Mouse (Mus musculus) thymus, adult 18-20 months (tissue): ENCODE measurements around the gene Olfr11.

Experiments
- DNase-seq, 2 experiments: peaks; one replicate each; pipeline ENCODE4 v3.0.0; 2022; ENCODE audit warnings: mixed read lengths in 2 of 2

The Olfr11 gene

DNA sequence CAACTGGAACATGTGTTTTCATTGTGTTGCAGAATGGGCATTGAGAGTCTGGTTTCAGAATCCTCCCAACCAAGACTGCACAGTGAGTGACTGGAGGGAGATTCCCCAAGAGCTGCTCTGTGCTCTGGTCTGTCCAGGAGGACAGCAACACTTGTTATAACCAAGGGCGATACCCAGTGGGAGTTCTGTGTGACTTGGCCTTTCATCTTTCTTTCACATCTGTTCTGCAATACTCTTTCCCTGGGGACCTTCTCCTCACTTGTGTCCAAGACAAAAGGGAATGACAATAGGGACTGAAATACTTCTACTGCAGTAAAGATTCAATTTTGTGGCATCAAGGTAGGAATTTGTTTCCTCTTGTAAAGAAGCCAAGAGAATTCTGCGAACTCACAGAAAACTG is at the start of gene Olfr11:
TSS of gene Olfr11 (minus strand) at position 101 of the 400 bp plus-strand sequence.
- DNase-seq: no peak

DNA sequence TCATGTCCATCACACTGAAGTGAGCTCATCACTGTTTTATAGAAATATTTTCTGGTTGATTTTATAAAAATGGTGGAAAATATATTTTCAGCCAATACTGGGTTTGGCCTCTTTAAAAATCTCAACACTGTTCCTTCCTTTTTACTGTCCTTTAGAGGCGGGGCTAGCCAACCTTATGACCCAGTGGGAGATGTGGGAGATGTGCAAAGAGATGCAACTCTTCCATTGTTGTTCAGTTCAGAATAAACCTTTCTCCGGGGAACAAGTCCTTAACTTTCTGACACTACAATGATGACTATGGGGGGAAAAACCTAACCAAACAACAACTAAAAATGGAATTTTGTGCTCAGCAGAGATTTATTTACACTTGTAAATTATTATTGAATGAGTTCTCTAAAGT is 35.0 kb upstream of the Olfr11 start, which contains the start of gene Olfr1360:
TSS of gene Olfr1360 (minus strand) at position 101 of the 400 bp plus-strand sequence.
- DNase-seq: no peak

DNA sequence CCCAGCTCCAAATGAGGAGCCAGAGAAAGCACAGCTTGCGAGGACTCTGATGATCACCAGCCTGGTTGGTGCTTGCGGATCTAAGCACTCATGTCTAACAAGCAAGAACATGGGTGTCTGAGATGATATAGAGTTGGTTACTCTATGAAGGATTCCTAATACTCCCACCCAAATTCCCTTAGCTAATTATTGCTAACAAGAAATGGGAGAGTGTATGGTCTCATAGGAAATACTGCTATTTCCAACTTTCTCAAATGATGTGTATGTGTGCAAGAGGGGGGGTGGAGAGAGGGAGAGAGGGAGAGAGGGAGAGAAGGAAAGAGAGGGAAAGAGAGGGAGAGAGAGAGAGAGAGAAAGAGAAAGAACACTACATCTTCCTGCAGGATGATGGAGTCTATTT is 21.0 kb upstream of the Olfr11 start, which contains the start of gene Olfr1361:
TSS of gene Olfr1361 (minus strand) at position 101 of the 400 bp plus-strand sequence.
- DNase-seq: no peak

DNA sequence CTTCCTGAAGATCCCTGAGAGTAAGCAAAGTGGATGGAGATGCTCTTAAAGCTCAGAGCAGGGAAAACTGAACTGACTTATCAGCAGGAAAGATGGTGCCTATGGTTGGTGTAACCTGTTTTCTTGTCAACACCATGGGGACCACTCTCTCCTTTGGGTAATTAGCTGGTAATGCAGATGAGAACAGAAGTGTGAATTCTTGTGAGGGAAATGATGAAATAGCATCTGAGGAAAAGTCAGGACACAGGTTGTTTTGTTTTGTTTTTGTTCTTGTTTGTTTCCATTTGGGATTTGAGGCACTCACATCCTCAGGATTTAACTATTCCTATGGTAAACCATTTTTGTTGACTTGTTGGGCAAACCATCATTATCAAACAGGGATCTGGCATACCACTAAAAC is 28.4 kb downstream of the Olfr11 start, which contains the start of gene Olfr1362:
TSS of gene Olfr1362 (minus strand) at position 101 of the 400 bp plus-strand sequence.
- no peak for DNase-seq

DNA sequence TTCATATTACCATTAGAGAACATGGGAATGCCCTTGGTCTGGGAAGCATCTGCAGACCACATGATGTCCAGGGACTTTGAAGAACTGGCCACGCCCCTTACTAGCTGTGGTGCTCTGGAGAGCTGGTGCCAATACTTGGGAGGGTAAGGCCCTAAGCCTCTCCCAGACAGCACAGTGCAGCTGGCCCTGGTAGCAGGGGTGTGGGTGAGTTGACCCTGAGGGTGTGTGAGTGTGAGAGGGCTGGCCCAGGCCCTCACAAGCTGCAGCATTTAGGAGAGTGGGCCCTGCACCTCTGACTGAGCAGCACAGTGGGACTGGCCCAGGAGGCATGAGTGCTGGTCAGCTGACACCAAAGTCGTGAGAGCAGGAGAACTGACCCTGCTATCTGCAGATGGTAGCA is 50.7 kb downstream of the Olfr11 start:
- no peak for DNase-seq
